Mouse (Mus musculus): ENCODE results near the gene Hadha. TPM values are rescaled to one million over a fixed set of nuclear protein-coding genes. Genes with fewer than 3 reads are reported as not detected.
A peak's percentile ranks its signal among the peaks of the same experiment; 100 is the strongest.

Hadha gene
- 50.4 and 61.7 TPM in 2 replicates for polyA plus RNA-seq (2014; fragmentation: Nextera tagmentation; extraction: Ambion mirVana)

GRCm38 (mm10) chr5:30154474-30155394, at the start of gene Hadha, which contains the start of gene Hadhb:
Gene Hadha (minus strand): TSS chr5:30155162.
Gene Hadhb (plus strand): TSS chr5:30155248.
- H3K27me3 ChIP-seq (ENCODE audit: control insufficient read depth, insufficient read depth, low read length) = no peaks in the 10 kb centered on the region
- WGBS = under 1% methylated on average over 53 of the region's 53 CpGs
- no peaks in the 10 kb centered on the region for H3K36me3 ChIP-seq (ENCODE audit: control insufficient read depth, insufficient read depth, low read length)
- H3K4me2 ChIP-seq (ENCODE audit: low read length) = peak within 1 kb of the TSS; percentile 83
- ATAC-seq (ENCODE audit: low FRiP score, low TSS enrichment) (peak; percentile 91), DNase-seq (peak; percentile 94)
- H3K27ac ChIP-seq (replicated peaks; ENCODE audit: low read depth, low read length) = peak within 1 kb of the TSS; percentile 88
- peak within 1 kb of the TSS; percentile 95 for H3K4me3 ChIP-seq (replicated peaks; ENCODE audit: low read depth, low read length)
- peak within 1 kb of the TSS; percentile 87 for H3K9ac ChIP-seq (replicated peaks; ENCODE audit: low read length)
- no peaks in the 10 kb centered on the region for H3K9me3 ChIP-seq (ENCODE audit: control insufficient read depth, low read length)
- peaks cover 14% of the 10 kb centered on the region for H3K4me1 ChIP-seq (ENCODE audit: control insufficient read depth, insufficient read depth, low read length)

GRCm38 (mm10) chr5:30204441-30204840, 49.5 kb upstream of the Hadha start:
- Histone ChIP-seq H3K36me3 (ENCODE audit: control insufficient read depth, insufficient read depth, low read length) (no peaks in the 10 kb centered on the region), H3K4me1 (ENCODE audit: control insufficient read depth, insufficient read depth, low read length) (no peaks in the 10 kb centered on the region), H3K4me2 (ENCODE audit: low read length) (no peak overlapping the region), H3K4me3 (replicated peaks; ENCODE audit: low read depth, low read length) (no peak overlapping the region), H3K27ac (replicated peaks; ENCODE audit: low read depth, low read length) (no peak overlapping the region), H3K27me3 (ENCODE audit: control insufficient read depth, insufficient read depth, low read length) (no peaks in the 10 kb centered on the region), H3K9me3 (ENCODE audit: control insufficient read depth, low read length) (no peaks in the 10 kb centered on the region), H3K9ac (replicated peaks; ENCODE audit: low read length) (no peak overlapping the region)
- WGBS = 64% methylated on average over 1 of the region's 1 CpGs
- DNase-seq = no peak
- no peak for ATAC-seq (ENCODE audit: low FRiP score, low TSS enrichment)

- WGBS = 79% methylated on average over 10 of the region's 10 CpGs
- Histone ChIP-seq H3K4me2 (ENCODE audit: low read length) (no peak overlapping the region), H3K36me3 (ENCODE audit: control insufficient read depth, insufficient read depth, low read length) (no peaks in the 10 kb centered on the region), H3K9ac (replicated peaks; ENCODE audit: low read length) (no peak overlapping the region), H3K9me3 (ENCODE audit: control insufficient read depth, low read length) (no peaks in the 10 kb centered on the region), H3K4me1 (ENCODE audit: control insufficient read depth, insufficient read depth, low read length) (no peaks in the 10 kb centered on the region), H3K27ac (replicated peaks; ENCODE audit: low read depth, low read length) (no peak overlapping the region), H3K4me3 (replicated peaks; ENCODE audit: low read depth, low read length) (no peak overlapping the region), H3K27me3 (ENCODE audit: control insufficient read depth, insufficient read depth, low read length) (no peaks in the 10 kb centered on the region)
- no peak for DNase-seq
- ATAC-seq (ENCODE audit: low FRiP score, low TSS enrichment) = no peak
Measured at GRCm38 (mm10) chr5:30203216-30203885, 48.4 kb upstream of the Hadha start.

- Histone ChIP-seq H3K36me3 (ENCODE audit: control insufficient read depth, insufficient read depth, low read length) (no peaks in the 10 kb centered on the region), H3K4me1 (ENCODE audit: control insufficient read depth, insufficient read depth, low read length) (no peaks in the 10 kb centered on the region), H3K9me3 (ENCODE audit: control insufficient read depth, low read length) (no peaks in the 10 kb centered on the region), H3K27ac (replicated peaks; ENCODE audit: low read depth, low read length) (no peak overlapping the region), H3K4me2 (ENCODE audit: low read length) (no peak overlapping the region), H3K9ac (replicated peaks; ENCODE audit: low read length) (no peak overlapping the region), H3K27me3 (ENCODE audit: control insufficient read depth, insufficient read depth, low read length) (no peaks in the 10 kb centered on the region), H3K4me3 (replicated peaks; ENCODE audit: low read depth, low read length) (no peak overlapping the region)
- no peak for DNase-seq
- WGBS = 92% methylated on average over 7 of the region's 7 CpGs
- no peak for ATAC-seq (ENCODE audit: low FRiP score, low TSS enrichment)
Measured at GRCm38 (mm10) chr5:30202221-30202620, 47.3 kb upstream of the Hadha start.

- Histone ChIP-seq H3K27me3 (ENCODE audit: control insufficient read depth, insufficient read depth, low read length) (no peaks in the 10 kb centered on the region), H3K9me3 (ENCODE audit: control insufficient read depth, low read length) (no peaks in the 10 kb centered on the region), H3K4me1 (ENCODE audit: control insufficient read depth, insufficient read depth, low read length) (no peaks in the 10 kb centered on the region), H3K36me3 (ENCODE audit: control insufficient read depth, insufficient read depth, low read length) (no peaks in the 10 kb centered on the region), H3K4me3 (replicated peaks; ENCODE audit: low read depth, low read length) (no peak overlapping the region), H3K27ac (replicated peaks; ENCODE audit: low read depth, low read length) (no peak overlapping the region), H3K4me2 (ENCODE audit: low read length) (no peak overlapping the region), H3K9ac (replicated peaks; ENCODE audit: low read length) (no peak overlapping the region)
- DNase-seq (peak; percentile 80), ATAC-seq (ENCODE audit: low FRiP score, low TSS enrichment) (peak; percentile 31; the same call in 1 of the 2 replicates)
- 47% methylated on average over 5 of the region's 5 CpGs for WGBS
Measured at GRCm38 (mm10) chr5:30201521-30201920, 46.6 kb upstream of the Hadha start.

- H3K4me2 ChIP-seq (ENCODE audit: low read length) = no peak overlapping the region
- H3K36me3 ChIP-seq (ENCODE audit: control insufficient read depth, insufficient read depth, low read length) = no peaks in the 10 kb centered on the region
- H3K9me3 ChIP-seq (ENCODE audit: control insufficient read depth, low read length) = no peaks in the 10 kb centered on the region
- no peak overlapping the region for H3K9ac ChIP-seq (replicated peaks; ENCODE audit: low read length)
- H3K4me3 ChIP-seq (replicated peaks; ENCODE audit: low read depth, low read length) = no peak overlapping the region
- no peaks in the 10 kb centered on the region for H3K4me1 ChIP-seq (ENCODE audit: control insufficient read depth, insufficient read depth, low read length)
- H3K27me3 ChIP-seq (ENCODE audit: control insufficient read depth, insufficient read depth, low read length) = no peaks in the 10 kb centered on the region
- DNase-seq (no peak), ATAC-seq (ENCODE audit: low FRiP score, low TSS enrichment) (no peak)
- H3K27ac ChIP-seq (replicated peaks; ENCODE audit: low read depth, low read length) = no peak overlapping the region
- 84% methylated on average over 7 of the region's 7 CpGs for WGBS
Measured at GRCm38 (mm10) chr5:30198257-30198656, 43.3 kb upstream of the Hadha start.

GRCm38 (mm10) chr5:30195340-30195739, 40.4 kb upstream of the Hadha start:
- Histone ChIP-seq H3K9me3 (ENCODE audit: control insufficient read depth, low read length) (no peaks in the 10 kb centered on the region), H3K4me1 (ENCODE audit: control insufficient read depth, insufficient read depth, low read length) (no peaks in the 10 kb centered on the region), H3K9ac (replicated peaks; ENCODE audit: low read length) (no peak overlapping the region), H3K27me3 (ENCODE audit: control insufficient read depth, insufficient read depth, low read length) (no peaks in the 10 kb centered on the region), H3K36me3 (ENCODE audit: control insufficient read depth, insufficient read depth, low read length) (no peaks in the 10 kb centered on the region), H3K4me2 (ENCODE audit: low read length) (no peak overlapping the region), H3K27ac (replicated peaks; ENCODE audit: low read depth, low read length) (no peak overlapping the region), H3K4me3 (replicated peaks; ENCODE audit: low read depth, low read length) (no peak overlapping the region)
- DNase-seq (no peak), ATAC-seq (ENCODE audit: low FRiP score, low TSS enrichment) (no peak)
- WGBS = 91% methylated on average over 5 of the region's 5 CpGs

GRCm38 (mm10) chr5:30192452-30192851, 37.5 kb upstream of the Hadha start:
- DNase-seq (peak; percentile 7), ATAC-seq (ENCODE audit: low FRiP score, low TSS enrichment) (no peak)
- Histone ChIP-seq H3K27me3 (ENCODE audit: control insufficient read depth, insufficient read depth, low read length) (no peaks in the 10 kb centered on the region), H3K9ac (replicated peaks; ENCODE audit: low read length) (no peak overlapping the region), H3K27ac (replicated peaks; ENCODE audit: low read depth, low read length) (no peak overlapping the region), H3K4me2 (ENCODE audit: low read length) (no peak overlapping the region), H3K4me3 (replicated peaks; ENCODE audit: low read depth, low read length) (no peak overlapping the region), H3K9me3 (ENCODE audit: control insufficient read depth, low read length) (no peaks in the 10 kb centered on the region), H3K36me3 (ENCODE audit: control insufficient read depth, insufficient read depth, low read length) (peaks cover 14% of the 10 kb centered on the region), H3K4me1 (ENCODE audit: control insufficient read depth, insufficient read depth, low read length) (no peaks in the 10 kb centered on the region)
- WGBS = 91% methylated on average over 1 of the region's 1 CpGs

All from midbrain, embryonic 14.5 days (tissue).